Mouse (Mus musculus) kidney, adult 8-10 months (tissue): ENCODE data around the gene Tmem200b.

ENCODE experiments used
- DNase-seq, 2 experiments: peaks; one replicate each; pipeline ENCODE4 v3.0.0; 2022

Gene Tmem200b

DNA sequence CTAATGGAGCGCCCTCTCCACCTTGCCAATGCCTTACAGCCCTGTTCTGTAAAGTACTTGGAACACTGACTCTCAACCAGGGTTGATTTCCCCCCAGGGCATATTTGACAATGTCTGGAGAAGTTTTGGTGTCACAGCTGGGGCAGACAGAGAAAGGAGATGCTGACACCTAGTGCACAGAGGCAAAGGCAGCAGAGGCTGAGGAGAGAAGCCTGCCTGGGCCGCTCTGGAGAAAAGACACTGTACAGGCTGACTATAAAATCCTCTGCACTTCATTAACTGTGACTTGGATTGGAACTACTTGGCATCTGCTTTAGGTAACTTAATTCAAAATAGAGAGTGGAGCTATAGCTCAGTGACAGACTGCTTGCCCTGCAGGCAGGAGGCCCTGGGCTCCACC, 47.3 kb downstream of the Tmem200b start:
- no peak for DNase-seq

DNA sequence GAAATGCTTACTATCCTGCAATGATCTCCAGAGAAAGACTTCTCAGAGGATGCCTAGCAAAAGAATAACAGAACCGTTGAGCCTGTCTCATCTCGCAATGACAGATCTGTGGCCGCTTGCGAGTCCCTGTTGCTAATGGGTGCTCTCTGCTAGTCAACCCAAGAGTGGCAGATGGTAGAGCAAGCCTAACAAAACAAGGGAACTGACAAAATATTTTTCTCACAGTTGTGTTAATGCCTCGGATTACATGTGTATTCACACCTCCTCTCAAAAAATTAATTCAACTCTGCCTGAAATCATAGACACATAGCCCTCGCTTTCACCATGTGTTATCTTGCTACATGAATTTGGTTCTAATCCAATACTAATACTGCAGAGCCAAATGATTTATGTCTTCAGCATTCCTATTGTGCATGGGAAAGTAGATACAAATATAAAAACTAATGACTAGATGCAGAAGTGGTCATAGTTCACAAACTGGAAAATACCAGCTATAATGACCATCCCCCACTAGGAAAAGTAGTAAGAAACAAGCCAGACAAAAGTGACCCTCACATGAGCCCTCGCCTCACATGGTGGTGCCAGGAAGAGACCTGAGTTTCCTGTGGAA, 48.8 kb downstream of the Tmem200b start:
- no peak for DNase-seq
